Mouse (Mus musculus) heart, embryonic 13.5 days (tissue): Measurements from ENCODE around the gene Sema6d. TPM values are rescaled to one million over a fixed set of nuclear protein-coding genes. Genes with fewer than 3 reads are reported as not detected.

Experiments
- ATAC-seq: fragments of 200-750 bp; cut with Nextera tagmentation; 2 replicates; pipeline ENCODE4 v1.8.0; 2017; ENCODE audit warnings: moderate TSS enrichment; ENCODE audit not compliant: insufficient number of reproducible peaks, low FRiP score, low TSS enrichment; ENCODE audit errors: extremely low read depth
- H3K27ac ChIP-seq: fragments of 300-500 bp; sonication (generic); replicated peaks from 2 replicates; pipeline ENCODE4 v1.5.1; 2015; ENCODE audit warnings: moderate library complexity, mild to moderate bottlenecking, inconsistent platforms
- H3K27me3 ChIP-seq: fragments of 300-500 bp; sonication (generic); replicated peaks from 2 replicates; pipeline ENCODE4 v1.6.1; 2015; ENCODE audit warnings: mild to moderate bottlenecking, inconsistent platforms
- H3K36me3 ChIP-seq: fragments of 300-500 bp; sonication (generic); 2 replicates; pipeline ENCODE4 v1.6.1; 2015; ENCODE audit warnings: mild to moderate bottlenecking, inconsistent platforms
- H3K4me1 ChIP-seq: fragments of 300-500 bp; sonication (generic); 2 replicates; pipeline ENCODE4 v1.6.1; 2015; ENCODE audit warnings: inconsistent platforms
- H3K4me2 ChIP-seq: fragments of 300-500 bp; sonication (generic); 2 replicates; pipeline ENCODE4 v1.6.1; 2015; ENCODE audit warnings: inconsistent platforms, mild to moderate bottlenecking, moderate library complexity
- H3K4me3 ChIP-seq: fragments of 300-500 bp; sonication (generic); 2 replicates; pipeline ENCODE4 v1.5.1; 2015; ENCODE audit warnings: moderate library complexity, mild to moderate bottlenecking, inconsistent platforms
- H3K9ac ChIP-seq: fragments of 300-500 bp; sonication (generic); 2 replicates; pipeline ENCODE4 v1.6.1; 2015; ENCODE audit warnings: inconsistent platforms, mild to moderate bottlenecking, moderate library complexity
- H3K9me3 ChIP-seq: fragments of 300-500 bp; sonication (generic); 2 replicates; pipeline ENCODE4 v1.6.1; 2016; ENCODE audit warnings: inconsistent platforms
- WGBS: fragments of 180-500 bp; shearing (Covaris S2); methylation state at CpG from one replicate; pipeline ENCODE4 v1.1.7; 2015; ENCODE audit warnings: mixed read lengths; 5-methylcytosine and 5-hydroxymethylcytosine counted together
- polyA plus RNA-seq: library from polyadenylated mRNA; unstranded; fragments of >200 nt; fragmentation: Nextera tagmentation; extraction: Ambion mirVana; gene quantifications from 2 replicates; pipeline ENCODE4 v1.2.1, GENCODE M21; 2015

The Sema6d gene
- polyA plus RNA-seq, 1 experiment from 2014 or later: 18.8 TPM

DNA sequence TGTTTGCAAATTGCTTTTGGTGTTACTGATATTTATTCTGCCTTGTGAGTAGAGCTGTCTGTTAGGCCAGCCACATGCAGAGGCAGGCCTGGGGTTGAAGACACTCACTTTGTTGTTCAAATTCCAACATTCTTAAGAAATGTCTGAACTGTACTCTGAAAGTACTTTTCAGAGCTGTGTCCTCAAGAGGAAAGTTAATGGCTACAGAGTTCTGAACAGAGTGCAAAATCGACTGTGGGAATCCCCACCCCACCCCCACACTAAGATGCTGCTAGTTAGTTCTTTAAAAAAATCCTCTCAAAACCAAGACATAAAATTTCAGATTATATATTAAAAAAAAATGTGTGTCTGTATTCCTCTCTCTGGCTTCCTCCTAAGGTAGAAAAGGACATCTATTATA is 86.5 kb downstream of the Sema6d start:
- no peak for ATAC-seq
- Histone ChIP-seq H3K27me3 (no peaks in the 10 kb centered on the region), H3K4me2 (no peak overlapping the region), H3K4me3 (no peak overlapping the region), H3K9ac (no peak overlapping the region), H3K4me1 (no peaks in the 10 kb centered on the region), H3K27ac (no peak overlapping the region), H3K9me3 (no peaks in the 10 kb centered on the region), H3K36me3 (no peaks in the 10 kb centered on the region)
- 41% methylated on average over 1 of the region's 1 CpGs for WGBS

DNA sequence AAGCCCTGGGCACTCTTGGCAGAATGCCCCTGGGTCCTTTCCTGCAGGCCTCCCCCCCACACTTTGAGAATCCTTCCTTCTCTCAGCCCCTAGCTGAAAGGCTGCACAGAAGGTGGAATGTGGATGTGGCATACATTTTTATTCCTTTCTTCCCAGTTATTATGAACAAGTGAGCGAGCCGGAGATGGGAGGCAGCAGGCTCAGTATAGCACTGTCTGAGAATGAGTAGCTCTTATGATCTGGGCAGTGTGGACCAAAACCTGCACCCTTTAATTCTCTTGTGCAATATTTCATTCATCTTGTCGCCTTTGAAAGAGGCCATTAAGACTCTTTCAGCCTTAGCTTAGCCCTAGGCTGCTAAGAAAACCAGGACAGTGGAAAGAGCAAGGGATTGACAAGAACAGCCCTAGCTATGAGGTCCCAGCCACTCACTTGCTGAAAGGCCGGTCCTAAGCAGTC is 87.0 kb downstream of the Sema6d start:
- Histone ChIP-seq H3K4me2 (no peak overlapping the region), H3K4me1 (no peaks in the 10 kb centered on the region), H3K9ac (no peak overlapping the region), H3K9me3 (no peaks in the 10 kb centered on the region), H3K27ac (no peak overlapping the region), H3K36me3 (no peaks in the 10 kb centered on the region), H3K27me3 (no peaks in the 10 kb centered on the region), H3K4me3 (no peak overlapping the region)
- no peak for ATAC-seq
- 71% methylated on average over 4 of the region's 4 CpGs for WGBS

DNA sequence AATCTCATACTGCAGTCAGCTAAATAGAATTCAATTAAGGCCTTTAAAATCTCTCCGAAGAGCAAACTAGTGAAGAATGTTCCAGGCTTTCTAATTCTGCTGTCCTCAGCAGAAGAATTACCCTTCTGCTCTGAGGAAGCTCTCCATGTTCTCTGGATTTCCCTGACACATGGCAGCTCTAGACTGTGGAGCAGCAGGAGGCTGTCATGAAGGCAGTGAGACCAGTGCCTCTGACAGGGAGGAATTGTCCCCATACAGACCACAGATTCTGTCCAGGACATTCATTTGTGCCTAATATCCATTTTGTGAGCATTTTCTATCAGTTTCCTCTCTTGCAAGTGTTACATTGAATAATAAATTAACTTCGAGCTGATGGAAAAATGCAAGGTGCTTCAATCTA is 99.5 kb downstream of the Sema6d start:
- Histone ChIP-seq H3K4me3 (no peak overlapping the region), H3K9ac (no peak overlapping the region), H3K36me3 (no peaks in the 10 kb centered on the region), H3K9me3 (0 out of 2 replicates have a peak, but pooled peaks cover 4% of the 10 kb centered on the region), H3K4me2 (no peak overlapping the region), H3K27me3 (no peaks in the 10 kb centered on the region), H3K27ac (no peak overlapping the region), H3K4me1 (0 out of 2 replicates have a peak, but pooled peaks cover 5% of the 10 kb centered on the region)
- no peak for ATAC-seq
- 72% methylated on average over 2 of the region's 2 CpGs for WGBS

DNA sequence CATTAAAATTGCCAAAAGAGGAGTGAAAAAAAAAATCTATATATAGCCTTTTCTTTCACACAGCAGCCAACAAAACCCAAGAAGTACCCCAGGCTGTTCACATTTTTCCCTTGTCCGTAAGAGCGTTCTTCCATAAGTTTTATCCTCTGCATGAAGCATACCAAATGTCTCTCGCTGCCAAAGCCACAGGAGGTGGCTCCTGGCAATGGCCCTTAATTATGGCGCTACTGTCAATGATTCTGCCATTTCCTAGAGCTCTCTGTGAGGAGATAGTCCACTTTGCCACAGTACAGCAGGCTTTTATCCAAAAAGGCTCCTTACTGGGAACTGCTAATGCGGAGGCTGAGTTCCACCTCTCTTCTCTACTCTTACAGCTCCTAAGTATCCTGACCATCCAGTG is 104.3 kb downstream of the Sema6d start:
- no peak overlapping the region for H3K9ac ChIP-seq
- no peaks in the 10 kb centered on the region for H3K27me3 ChIP-seq
- WGBS: 78% methylated on average over 5 of the region's 5 CpGs
- H3K4me3 ChIP-seq: no peak overlapping the region
- H3K27ac ChIP-seq: no peak overlapping the region
- no peak for ATAC-seq
- H3K4me1 ChIP-seq: no peaks in the 10 kb centered on the region
- no peaks in the 10 kb centered on the region for H3K36me3 ChIP-seq
- no peak overlapping the region for H3K4me2 ChIP-seq
- no peaks in the 10 kb centered on the region for H3K9me3 ChIP-seq

DNA sequence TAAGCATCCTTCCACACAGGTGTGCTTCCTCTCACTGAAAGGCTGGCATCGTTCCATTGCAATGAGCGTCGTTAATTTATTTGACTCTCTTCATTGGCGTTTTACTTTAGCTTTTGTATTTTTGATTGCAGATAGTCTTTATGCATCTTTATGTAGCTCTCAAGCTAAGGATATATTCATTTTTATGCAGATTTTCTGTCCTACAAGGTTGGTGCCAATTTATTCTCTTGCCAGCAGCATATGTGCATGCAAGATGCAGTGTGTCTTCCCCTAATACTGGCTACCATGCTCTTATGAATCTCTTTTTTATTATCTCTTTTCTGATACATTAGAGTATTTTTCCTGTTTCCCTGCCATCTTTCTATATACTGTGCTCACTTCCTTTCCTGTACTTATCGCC is 111.7 kb downstream of the Sema6d start:
- ATAC-seq: no peak

DNA sequence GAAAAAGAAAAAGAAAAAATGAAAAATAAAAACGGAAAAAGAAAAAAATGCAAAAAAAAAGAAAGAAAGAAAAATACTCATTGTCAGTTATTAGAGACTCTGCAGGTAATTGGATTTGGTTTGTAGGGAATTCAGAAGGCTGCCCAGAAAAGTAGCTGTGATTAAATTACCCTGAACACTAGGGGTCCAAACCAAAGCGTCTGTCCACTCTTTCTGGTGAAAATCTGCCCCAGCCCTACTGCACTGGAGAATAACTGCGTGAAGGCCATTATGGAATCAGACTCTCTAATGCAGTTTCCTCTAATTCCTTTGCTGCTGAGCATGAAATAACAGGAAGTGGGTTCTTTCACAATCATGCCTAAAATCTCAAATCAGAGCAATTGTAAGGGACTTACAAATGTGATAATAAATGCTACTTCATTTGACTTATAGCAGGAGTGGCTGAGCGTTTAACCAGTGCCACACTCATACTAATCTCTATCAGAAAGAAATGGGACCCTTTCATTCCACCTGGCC is 112.8 kb downstream of the Sema6d start:
- no peaks in the 10 kb centered on the region for H3K4me1 ChIP-seq
- no peak for ATAC-seq
- no peak overlapping the region for H3K9ac ChIP-seq
- no peaks in the 10 kb centered on the region for H3K9me3 ChIP-seq
- H3K4me2 ChIP-seq: no peak overlapping the region
- H3K4me3 ChIP-seq: no peak overlapping the region
- no peaks in the 10 kb centered on the region for H3K36me3 ChIP-seq
- H3K27me3 ChIP-seq: no peaks in the 10 kb centered on the region
- no peak overlapping the region for H3K27ac ChIP-seq
- 54% methylated on average over 4 of the region's 4 CpGs for WGBS

More for the DNA sequence above, 111.7 kb downstream of the Sema6d start:
- 81% methylated on average over 5 of the region's 5 CpGs for WGBS
- no peak overlapping the region for H3K4me3 ChIP-seq
- no peak overlapping the region for H3K9ac ChIP-seq
- H3K27ac ChIP-seq: no peak overlapping the region
- H3K4me2 ChIP-seq: no peak overlapping the region
- no peaks in the 10 kb centered on the region for H3K4me1 ChIP-seq
- H3K9me3 ChIP-seq: no peaks in the 10 kb centered on the region
- H3K27me3 ChIP-seq: no peaks in the 10 kb centered on the region
- H3K36me3 ChIP-seq: no peaks in the 10 kb centered on the region

DNA sequence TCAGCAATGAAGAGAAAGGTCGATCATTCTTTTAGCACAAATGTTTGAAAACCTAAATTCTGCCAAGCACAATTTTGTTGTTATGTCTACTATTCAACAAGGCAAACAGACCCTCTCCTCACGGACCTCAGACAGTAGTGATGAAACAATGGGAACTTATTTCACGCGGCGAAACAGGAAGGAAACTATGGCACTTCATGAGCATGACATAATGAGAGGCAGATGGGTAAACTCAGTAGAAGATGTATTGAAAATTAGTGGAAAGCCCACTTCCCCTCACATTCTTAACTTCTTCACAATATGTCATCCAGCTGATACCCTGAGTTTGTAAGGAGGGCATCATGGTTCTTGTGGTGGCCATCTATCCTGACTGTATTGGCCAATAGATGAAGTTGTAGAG is 116.0 kb downstream of the Sema6d start:
- Histone ChIP-seq H3K27me3 (no peaks in the 10 kb centered on the region), H3K4me3 (no peak overlapping the region), H3K36me3 (no peaks in the 10 kb centered on the region), H3K9me3 (no peaks in the 10 kb centered on the region), H3K4me1 (peaks cover 9% of the 10 kb centered on the region), H3K4me2 (no peak overlapping the region), H3K27ac (no peak overlapping the region), H3K9ac (no peak overlapping the region)
- WGBS: 77% methylated on average over 5 of the region's 5 CpGs
- no peak for ATAC-seq

DNA sequence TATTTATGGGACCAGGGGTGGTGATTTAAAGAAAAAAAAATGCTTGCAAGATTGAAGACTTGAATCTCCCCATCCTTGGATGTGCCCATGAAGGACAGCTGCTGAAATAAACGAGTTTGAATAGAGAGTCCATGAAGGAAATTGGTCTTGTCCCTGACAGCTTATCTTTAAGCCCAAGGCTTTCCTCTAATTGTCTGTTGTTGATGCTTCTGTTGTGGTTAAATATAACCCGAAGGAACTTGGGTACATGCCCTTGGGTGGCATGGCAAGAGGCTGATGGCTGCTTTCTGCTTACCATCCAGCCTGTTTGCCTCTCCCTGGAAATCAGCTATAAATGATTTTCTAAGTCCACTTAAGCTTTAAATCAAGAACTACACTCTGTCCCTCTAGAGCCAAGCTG is 118.5 kb downstream of the Sema6d start:
- Histone ChIP-seq H3K9ac (no peak overlapping the region), H3K4me3 (no peak overlapping the region), H3K36me3 (no peaks in the 10 kb centered on the region), H3K27ac (no peak overlapping the region), H3K27me3 (no peaks in the 10 kb centered on the region), H3K9me3 (no peaks in the 10 kb centered on the region), H3K4me1 (peaks cover 9% of the 10 kb centered on the region), H3K4me2 (no peak overlapping the region)
- 37% methylated on average over 2 of the region's 2 CpGs for WGBS
- ATAC-seq: no peak

DNA sequence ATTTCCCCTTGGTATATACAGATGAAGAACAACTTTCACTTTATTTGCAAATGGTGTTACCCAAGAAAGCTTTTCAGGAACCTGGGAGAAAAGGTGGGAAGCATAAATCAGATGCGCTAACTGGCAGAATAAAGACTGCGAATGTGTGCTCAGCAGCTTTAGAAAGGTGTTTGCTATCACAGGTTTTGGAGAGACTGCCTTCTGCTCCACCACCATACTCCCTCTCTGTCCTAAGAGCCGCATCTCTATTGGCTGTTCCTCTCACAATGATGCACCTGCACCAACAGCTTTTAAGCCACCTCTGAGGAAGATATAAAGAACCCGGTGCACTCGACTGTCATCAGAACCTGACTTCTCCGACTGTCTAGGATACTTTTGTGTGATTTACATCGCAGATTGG is 133.8 kb downstream of the Sema6d start:
- Histone ChIP-seq H3K4me1 (peaks cover 12% of the 10 kb centered on the region; the same call in 1 of the 2 replicates), H3K27ac (no peak overlapping the region), H3K36me3 (no peaks in the 10 kb centered on the region), H3K4me3 (no peak overlapping the region), H3K4me2 (no peak overlapping the region), H3K27me3 (no peaks in the 10 kb centered on the region), H3K9ac (no peak overlapping the region), H3K9me3 (no peaks in the 10 kb centered on the region)
- WGBS: 77% methylated on average over 7 of the region's 7 CpGs
- no peak for ATAC-seq

DNA sequence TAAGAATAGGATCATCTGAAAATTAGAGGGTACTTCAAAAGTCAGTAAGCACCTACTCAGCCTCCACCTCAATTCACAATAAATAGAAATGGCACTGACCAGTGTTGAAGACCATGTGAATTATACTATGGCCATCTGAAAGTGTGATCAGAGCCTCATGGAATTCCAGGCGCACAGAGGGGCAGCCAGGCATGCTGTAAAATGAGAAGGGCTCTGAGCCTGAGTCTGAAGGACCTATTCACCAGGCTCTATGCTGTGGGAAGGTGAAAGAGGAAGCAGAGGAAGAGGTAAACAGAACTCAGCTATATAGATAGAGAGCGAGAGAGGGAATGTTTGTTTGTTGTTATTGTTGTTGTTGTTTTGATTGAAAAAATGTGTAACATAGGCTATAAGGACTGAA is 134.6 kb downstream of the Sema6d start:
- no peak overlapping the region for H3K4me2 ChIP-seq
- H3K4me1 ChIP-seq: peaks cover 12% of the 10 kb centered on the region; the same call in 1 of the 2 replicates
- WGBS: 60% methylated on average over 2 of the region's 2 CpGs
- H3K36me3 ChIP-seq: no peaks in the 10 kb centered on the region
- H3K27ac ChIP-seq: no peak overlapping the region
- H3K27me3 ChIP-seq: no peaks in the 10 kb centered on the region
- no peak for ATAC-seq
- H3K9ac ChIP-seq: no peak overlapping the region
- H3K4me3 ChIP-seq: no peak overlapping the region
- H3K9me3 ChIP-seq: no peaks in the 10 kb centered on the region

DNA sequence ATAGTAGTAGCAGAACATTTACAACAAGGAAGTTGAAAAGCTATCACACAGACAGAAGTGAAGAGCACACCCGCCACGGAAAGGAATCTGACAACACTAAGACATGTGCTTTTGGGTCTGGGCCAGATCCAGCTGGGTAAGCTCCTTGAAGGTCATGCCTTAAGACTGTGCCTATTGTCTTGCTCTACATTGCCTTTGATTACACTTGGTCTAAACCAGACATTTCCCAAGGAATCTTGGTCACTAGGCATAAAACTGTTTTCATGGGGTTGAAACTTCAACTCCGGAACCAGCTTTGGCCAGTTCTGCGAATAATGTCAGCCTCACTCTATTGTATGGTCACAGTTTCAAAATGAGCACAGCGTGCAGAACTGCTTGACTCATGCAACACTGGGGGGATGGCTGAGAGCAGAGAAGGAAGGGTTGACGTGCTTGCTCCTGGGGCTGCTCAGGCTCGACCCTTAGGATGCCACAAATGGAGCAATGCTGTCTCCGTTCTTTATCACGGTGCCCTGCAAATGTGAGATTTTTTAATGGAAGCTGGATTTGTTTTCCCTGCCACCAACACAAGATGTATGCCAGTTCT is 145.0 kb downstream of the Sema6d start:
- H3K27ac ChIP-seq: no peak overlapping the region
- H3K4me2 ChIP-seq: no peak overlapping the region
- peaks cover 20% of the 10 kb centered on the region for H3K4me1 ChIP-seq
- H3K4me3 ChIP-seq: no peak overlapping the region
- 65% methylated on average over 9 of the region's 9 CpGs for WGBS
- no peak for ATAC-seq
- no peaks in the 10 kb centered on the region for H3K27me3 ChIP-seq
- no peaks in the 10 kb centered on the region for H3K36me3 ChIP-seq
- no peak overlapping the region for H3K9ac ChIP-seq
- H3K9me3 ChIP-seq: no peaks in the 10 kb centered on the region
